Mouse (Mus musculus) layer of hippocampus, postnatal 10 days (tissue): ENCODE data around the gene Ciz1. TPM values are rescaled to one million over a fixed set of nuclear protein-coding genes. Genes with fewer than 3 reads are reported as not detected.
"Not testable (repeated sequence)": the region's sequence is repeated elsewhere in the genome, so short reads cannot be mapped to it uniquely, and the experiment has no call there.

Experiments used
- DNase-seq, 2 experiments: peaks; one replicate each; pipeline ENCODE4 v3.0.0; 2021; ENCODE audit warnings: low spot score in 2 of 2
- total RNA-seq, 2 experiments: library from RNA; stranded (reverse); gene quantifications; 2 replicates each; pipeline ENCODE4 v1.2.3; 2021

Ciz1 gene
- total RNA-seq, 2 experiments from 2014 or later = 74.6 to 75.0 TPM

DNA sequence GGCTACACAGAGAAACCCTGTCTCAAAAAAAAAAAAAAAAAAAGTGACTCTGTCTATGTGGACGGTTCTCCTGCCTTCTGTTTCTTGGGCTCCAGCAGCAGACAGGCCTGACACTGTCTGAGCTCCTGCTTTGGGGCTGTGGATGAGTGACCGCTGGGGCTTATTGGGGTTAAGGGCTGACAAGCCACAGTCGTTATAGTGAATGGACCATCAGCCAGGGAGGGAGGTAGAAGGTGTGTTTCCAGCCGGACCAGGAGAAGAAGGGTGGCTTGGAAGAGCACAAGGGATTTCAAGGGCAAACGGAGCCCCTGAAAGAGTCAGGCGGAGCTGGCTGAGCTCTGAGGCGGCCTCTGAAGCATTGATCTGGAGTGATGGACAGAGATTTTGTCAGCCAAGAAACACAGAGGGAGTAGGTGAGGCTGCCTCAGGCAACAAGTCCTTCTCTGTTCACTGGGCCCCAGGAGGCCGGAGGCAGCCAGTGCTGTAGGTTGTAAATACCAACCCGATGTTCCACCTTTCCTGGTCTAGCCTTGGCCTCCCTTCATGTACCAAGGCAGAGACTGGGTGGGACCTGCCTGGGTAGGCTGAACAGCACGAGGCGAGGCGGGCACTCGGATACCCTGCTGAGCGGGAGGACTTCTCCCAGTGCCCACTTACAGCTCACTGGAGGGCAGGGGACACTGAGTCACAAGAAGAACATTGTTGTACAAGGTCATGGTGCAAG is 7.4 kb upstream of the Ciz1 start:
- DNase-seq = no peak

DNA sequence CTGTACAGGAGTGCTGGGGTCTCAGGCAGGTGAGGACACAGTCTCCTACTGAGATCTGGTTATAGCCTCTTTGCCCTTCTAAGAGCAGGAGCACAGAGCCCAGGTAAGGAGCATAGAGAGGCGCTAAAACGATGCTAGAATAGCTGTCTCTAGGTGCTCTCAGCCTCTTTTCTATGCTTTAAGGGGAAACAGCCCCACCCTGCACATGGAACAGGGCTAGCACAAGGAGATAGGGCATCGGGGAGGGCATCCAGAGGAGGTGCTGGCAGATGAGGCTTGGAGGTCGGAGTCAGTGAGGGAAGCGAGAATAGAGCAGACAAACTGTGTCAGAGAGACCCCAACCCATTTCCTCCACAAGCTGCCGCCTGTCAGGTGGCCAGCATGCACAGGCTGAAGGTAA is 5.1 kb upstream of the Ciz1 start:
- no peak for DNase-seq

- DNase-seq = no peak
These were observed 3.8 kb upstream of the Ciz1 start for GRCm38 (mm10) chr2:32348311-32348710.

- DNase-seq = no peak
These were observed 2.4 kb upstream of the Ciz1 start for GRCm38 (mm10) chr2:32349625-32350255.

DNA sequence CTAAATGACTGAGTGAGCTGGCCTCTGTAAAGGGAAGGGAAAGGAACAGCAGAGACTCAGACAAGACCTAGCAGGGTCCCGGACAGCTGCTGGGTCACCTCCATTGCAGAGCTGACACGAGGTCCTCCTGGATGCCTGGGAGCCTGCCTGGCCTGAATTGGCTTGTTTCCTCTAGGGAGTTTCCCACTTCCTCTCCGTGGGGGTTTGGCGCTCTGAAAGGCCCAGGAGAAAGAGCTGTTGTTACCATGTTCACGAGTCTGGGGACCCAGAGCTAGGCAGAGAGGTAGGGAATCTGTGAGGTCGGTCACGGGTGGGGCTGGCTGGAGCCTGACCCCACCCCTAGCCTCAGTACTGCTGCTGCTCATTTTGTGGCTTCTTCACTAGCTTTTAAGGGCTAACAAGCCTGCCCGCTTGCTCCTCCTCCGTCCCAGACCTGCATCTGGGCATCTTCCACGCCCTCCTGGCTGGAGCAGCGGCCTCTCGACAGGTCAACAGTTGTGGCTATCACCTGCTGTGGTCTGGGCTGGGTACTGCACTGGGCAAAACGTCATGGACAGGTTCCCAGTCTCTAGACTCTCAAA is 1.6 kb upstream of the Ciz1 start:
- DNase-seq = no peak

GRCm38 (mm10) chr2:32351471-32351961 is 611 bp upstream of the Ciz1 start:
- peak in 1 of 2 experiments; percentile 48 for DNase-seq

DNA sequence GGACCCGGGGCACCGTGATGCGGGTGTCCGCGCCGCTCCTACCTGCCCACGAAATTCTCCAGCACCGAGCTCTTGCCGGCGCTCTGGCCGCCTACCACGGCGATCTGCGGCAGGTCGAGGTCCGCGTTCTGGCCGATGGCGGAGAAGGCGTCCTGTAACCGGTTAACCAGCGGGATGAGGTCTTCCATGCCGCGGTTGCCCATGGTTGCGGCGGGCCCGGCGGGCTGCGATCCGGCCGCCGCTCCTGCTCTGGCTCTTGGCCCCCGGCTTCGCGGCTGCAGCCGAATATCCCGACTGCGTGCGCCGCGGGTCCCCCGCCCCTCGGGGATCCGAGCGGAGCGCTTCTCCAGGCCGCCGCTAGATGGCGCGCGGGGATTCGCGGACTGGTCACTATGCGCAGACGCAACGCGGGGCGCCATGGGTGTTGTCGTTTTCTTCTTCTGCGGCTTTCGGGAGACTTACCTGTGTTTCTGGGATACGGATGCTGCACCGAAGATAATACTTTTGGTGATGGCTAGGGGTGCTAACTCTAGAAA is 948 bp downstream of the Ciz1 start, which contains the start of gene Dnm1:
Dnm1 (minus strand) TSS at position 332 of the 536 bp plus-strand sequence.
- DNase-seq = peak; percentile 98 to 99

- no peak for DNase-seq
These were observed 1.7 kb downstream of the Ciz1 start for GRCm38 (mm10) chr2:32353836-32354235.

DNA sequence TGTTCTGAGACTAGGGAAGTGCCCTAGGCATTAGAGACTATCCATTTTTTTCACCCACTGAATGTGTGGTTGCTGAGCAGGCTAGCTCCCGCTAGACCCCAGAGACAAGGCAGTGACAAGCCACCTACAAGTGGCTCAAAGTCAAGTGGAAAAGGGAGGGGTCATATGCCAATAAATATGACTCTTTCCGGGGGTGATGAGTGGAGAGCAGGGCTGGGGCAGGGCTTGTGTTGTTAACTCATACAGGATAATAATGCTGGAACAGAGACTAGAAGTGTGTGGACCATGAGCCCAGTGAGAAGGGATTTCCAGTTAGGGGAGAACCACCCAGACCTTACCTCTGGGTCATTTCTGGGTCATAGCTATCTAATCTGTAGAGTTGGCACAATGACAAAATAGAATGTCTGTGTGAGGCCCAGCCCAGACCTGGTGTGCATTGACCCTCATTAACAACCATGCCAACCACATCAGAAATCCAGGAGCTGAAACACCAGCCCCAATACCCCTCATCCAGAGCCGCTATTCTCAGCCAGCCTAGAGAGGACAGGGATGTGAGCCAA is 2.3 kb downstream of the Ciz1 start:
- no peak for DNase-seq

DNA sequence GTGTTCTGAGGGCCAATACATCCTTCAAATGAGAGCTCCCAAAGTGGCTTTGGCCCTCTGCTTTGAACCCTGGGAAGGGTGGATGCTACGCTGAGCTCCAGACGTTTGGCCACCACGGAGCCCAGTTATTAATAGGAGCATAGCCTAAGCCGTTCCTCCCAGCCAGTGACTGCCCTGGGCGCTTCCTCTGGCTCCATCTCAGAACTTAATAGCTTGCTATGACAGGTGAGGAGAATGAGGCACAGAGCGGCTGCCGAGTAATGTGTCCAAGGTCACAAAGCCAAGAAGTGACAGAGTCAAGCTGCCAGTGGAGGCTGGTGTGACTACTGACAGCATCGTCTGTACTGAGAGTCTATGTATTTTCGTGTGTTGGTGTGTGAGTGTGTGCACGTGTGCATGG is 4.1 kb downstream of the Ciz1 start:
- DNase-seq = no peak

- DNase-seq = no peak
These were observed 5.6 kb downstream of the Ciz1 start for GRCm38 (mm10) chr2:32357710-32358109.

GRCm38 (mm10) chr2:32358381-32358780 is 6.3 kb downstream of the Ciz1 start:
- DNase-seq = no peak

DNA sequence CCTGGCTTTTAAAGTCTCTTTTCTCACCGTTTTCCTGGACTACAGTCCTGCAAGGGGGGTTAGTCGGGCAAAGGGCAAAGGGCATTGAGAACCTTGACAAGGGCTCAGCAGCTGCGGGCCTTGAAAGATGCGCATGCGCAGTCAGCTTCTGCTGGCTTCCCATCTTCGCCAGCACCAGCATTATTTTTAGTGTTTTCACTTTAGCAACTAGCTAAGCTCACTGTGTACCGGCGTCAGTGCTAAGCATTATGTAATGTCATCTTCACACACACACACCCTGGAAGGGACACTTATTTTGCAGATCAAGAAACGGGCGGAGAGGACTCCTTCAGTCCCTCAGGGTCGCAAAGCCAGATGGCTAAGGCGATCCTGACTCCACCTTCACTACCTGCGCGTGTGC is 8.6 kb downstream of the Ciz1 start:
- peak in 1 of 2 experiments; percentile 68 for DNase-seq

GRCm38 (mm10) chr2:32361437-32361836 is 9.3 kb downstream of the Ciz1 start:
- DNase-seq = peak; percentile 59 to 66

DNA sequence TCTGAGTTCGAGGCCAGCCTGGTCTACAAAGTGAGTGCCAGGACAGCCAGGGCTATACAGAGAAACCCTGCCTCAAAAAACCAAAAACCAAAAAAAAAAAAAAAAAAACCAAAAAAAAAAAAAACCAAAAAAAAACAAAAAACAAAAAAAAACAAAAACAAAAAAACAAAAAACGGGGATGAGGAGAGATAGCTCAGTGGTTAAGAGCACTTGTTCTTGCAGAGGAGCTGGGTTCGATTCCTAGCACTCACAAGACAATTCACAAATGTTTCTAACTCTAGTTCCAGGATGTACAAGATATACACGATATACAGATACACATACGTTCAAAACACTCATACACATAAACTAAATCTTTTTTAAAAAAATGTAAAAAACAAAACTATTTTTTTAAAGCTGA is 10.1 kb downstream of the Ciz1 start:
- not testable (repeated sequence) for DNase-seq

DNA sequence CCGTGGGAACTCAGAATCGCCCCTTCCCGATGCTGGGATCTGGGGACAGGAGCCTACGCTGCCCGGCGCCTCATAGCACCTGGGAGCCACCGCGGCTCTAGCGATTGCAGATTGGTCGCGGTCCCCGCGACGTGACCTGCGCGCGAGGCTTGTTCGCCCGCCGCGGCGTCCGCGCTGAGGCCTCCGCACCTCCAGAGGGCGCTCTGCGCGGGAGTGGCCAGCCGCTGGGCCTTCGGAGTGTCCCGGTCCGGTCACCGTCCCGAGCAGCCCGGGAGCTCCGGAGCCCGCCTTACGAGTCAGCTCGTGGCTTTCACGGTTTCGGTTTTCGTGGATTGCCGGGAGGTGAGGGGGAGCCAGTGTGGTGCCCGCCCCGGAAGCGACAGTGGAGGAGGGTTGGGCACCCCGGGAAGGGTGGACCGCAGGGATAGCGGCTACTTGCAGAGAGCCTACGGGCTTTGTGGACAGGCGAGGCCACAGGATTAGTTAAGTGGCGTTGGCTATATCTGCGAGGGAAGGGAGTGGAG is 10.8 kb downstream of the Ciz1 start:
- peak; percentile 94 to 95 for DNase-seq

DNA sequence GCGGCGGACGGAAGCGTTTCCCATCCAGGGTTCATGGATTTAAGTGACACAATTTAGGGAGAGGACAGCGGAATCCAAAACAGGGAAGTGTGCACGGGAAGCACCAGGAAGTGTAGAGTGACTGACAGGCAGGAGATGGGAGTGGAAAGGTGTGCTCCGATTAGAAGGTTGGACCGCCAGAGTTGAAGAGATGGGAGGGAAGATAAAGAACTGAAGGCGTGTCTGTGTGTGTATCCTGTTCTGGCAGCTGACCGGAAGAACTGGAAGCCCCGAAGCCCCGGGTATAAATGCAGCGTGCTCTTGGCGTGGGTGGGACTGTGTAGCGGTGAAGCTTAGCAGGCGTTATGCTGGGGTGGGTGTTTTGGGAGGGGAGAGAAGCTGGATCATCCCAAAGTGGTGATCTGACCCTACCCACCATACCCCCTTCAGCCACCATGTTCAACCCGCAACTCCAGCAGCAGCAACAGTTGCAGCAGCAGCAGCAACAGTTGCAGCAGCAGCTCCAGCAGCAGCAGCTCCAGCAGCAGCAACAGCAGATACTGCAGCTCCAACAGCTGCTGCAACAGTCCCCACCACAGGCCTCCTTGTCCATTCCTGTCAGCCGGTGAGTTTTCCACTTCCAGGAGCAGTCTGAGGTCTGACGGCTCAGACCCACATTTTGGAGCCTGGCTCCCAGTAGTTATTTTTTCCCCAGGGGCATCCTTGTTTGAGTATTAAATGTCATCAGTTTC is 11.4 kb downstream of the Ciz1 start:
- no peak for DNase-seq

- no peak for DNase-seq
These were observed 12.0 kb downstream of the Ciz1 start for GRCm38 (mm10) chr2:32364121-32364520.

GRCm38 (mm10) chr2:32367315-32367714 is 15.2 kb downstream of the Ciz1 start:
- no peak for DNase-seq

DNA sequence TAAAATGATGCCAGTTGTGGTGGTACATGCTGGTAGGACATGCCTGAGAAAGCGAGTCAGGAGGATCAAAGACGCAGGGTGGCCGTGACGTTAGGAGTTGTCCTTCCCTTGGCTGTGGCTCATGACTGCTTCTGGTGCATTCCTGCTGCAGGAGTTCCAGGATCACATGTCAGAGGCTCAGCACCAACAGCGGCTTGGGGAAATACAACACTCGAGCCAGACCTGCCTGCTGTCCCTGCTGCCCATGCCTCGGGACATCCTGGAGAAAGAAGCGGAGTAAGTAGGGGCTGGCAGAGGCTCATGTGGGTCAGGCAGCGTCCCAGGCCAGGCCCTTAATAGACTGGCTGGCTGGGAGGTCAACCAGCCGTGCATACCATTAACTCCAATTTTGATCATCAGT is 22.1 kb downstream of the Ciz1 start:
- DNase-seq = no peak
